Mouse (Mus musculus) hindbrain, embryonic 11.5 days (tissue): ENCODE results near the gene Tsc22d2. TPM values are rescaled to one million over a fixed set of nuclear protein-coding genes. Genes with fewer than 3 reads are reported as not detected.

ENCODE experiments used
- ATAC-seq: fragments of 200-750 bp; cut with Nextera tagmentation; 2 replicates; pipeline ENCODE4 v1.8.0; 2017; ENCODE audit warnings: mild to moderate bottlenecking, moderate TSS enrichment, moderate library complexity; ENCODE audit not compliant: low FRiP score
- DNase-seq: peaks from one replicate; pipeline ENCODE4 v3.0.0-alpha.2; 2015; ENCODE audit warnings: low spot score
- H3K27ac ChIP-seq: fragments of 300-500 bp; sonication (generic); 2 replicates; pipeline ENCODE4 v1.5.1; 2014; ENCODE audit warnings: mild to moderate bottlenecking, low read depth, low read length
- H3K27me3 ChIP-seq: fragments of 300-500 bp; sonication (generic); 2 replicates; pipeline ENCODE4 v1.6.1; 2014; ENCODE audit warnings: mild to moderate bottlenecking, low read length, moderate library complexity, mixed read lengths; ENCODE audit not compliant: control insufficient read depth, insufficient read depth
- H3K36me3 ChIP-seq: fragments of 300-500 bp; sonication (generic); 2 replicates; pipeline ENCODE4 v1.6.1; 2014; ENCODE audit warnings: mild to moderate bottlenecking, low read length, moderate library complexity, mixed read lengths; ENCODE audit not compliant: control insufficient read depth, insufficient read depth
- H3K4me1 ChIP-seq: fragments of 300-500 bp; sonication (generic); replicated peaks from 2 replicates; pipeline ENCODE4 v1.6.1; 2014; ENCODE audit warnings: low read length, mixed read lengths; ENCODE audit not compliant: control insufficient read depth, insufficient read depth
- H3K4me2 ChIP-seq: fragments of 300-500 bp; sonication (generic); replicated peaks from 2 replicates; pipeline ENCODE4 v1.6.1; 2014; ENCODE audit warnings: mild to moderate bottlenecking, low read depth, low read length
- H3K4me3 ChIP-seq: fragments of 300-500 bp; sonication (generic); 2 replicates; pipeline ENCODE4 v1.5.1; 2014; ENCODE audit warnings: low read depth, low read length
- H3K9ac ChIP-seq: fragments of 300-500 bp; sonication (generic); 2 replicates; pipeline ENCODE4 v1.6.1; 2014; ENCODE audit warnings: low read depth, low read length
- H3K9me3 ChIP-seq: fragments of 300-500 bp; sonication (generic); 2 replicates; pipeline ENCODE4 v1.6.1; 2016; ENCODE audit warnings: low read length; ENCODE audit not compliant: control insufficient read depth
- WGBS: fragments of 180-500 bp; shearing (Covaris S2); extraction: QIAGEN DNeasy Blood & Tissue Kit; methylation state at CpG from one replicate; pipeline ENCODE4 v1.1.7; 2014; 5-methylcytosine and 5-hydroxymethylcytosine counted together
- polyA plus RNA-seq: library from polyadenylated mRNA; unstranded; fragments of >200 nt; fragmentation: Nextera tagmentation; extraction: Ambion mirVana; gene quantifications from 2 replicates; pipeline ENCODE4 v1.2.1, GENCODE M21; 2014

Gene Tsc22d2
- polyA plus RNA-seq, 1 experiment from 2014 or later, result 14.8 TPM

DNA sequence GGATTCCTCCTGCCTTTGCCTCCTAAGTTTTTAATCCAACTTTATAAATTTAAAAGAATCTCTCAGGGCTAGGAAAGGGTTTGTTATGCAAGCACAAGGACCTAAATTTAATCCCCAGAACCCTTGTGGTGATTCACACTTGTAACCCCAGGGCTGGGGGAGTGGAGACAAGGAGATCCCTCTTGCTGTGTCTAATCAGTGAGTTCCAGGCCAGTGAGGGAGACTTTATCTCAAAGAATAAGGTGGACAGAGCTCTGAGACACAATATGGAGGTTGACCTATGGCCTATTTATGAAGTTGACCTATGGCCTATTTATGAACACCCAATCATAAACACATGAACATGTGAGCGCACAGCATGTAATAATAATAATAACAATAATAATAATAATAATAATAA, 31.8 kb upstream of the Tsc22d2 start:
- Histone ChIP-seq H3K9ac (no peak overlapping the region), H3K4me3 (no peak overlapping the region), H3K4me1 (no peaks in the 10 kb centered on the region), H3K36me3 (no peaks in the 10 kb centered on the region), H3K27me3 (no peaks in the 10 kb centered on the region), H3K4me2 (no peak overlapping the region), H3K9me3 (no peaks in the 10 kb centered on the region), H3K27ac (no peak overlapping the region)
- ATAC-seq, result no peak
- DNase-seq, result no peak
- 93% methylated on average over 1 of the region's 1 CpGs for WGBS

DNA sequence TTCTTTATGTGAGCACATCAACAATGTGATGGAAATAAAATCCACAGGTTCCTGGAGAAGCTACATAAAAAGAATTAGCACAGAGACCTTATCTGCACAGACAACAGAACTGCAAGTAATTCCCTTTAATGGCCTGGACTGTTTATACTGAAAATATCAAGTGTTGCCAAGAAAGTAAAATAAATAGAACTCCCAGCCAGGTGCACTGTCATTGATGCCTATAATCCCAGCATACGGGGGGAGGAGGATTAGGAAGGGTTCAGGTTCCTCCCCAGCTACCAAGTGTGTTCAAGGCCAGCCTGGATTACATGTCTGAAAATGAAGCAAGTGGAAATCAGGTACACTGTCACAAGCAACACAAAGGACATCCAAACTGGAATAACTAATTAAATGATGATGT, 29.5 kb upstream of the Tsc22d2 start:
- 60% methylated on average over 1 of the region's 1 CpGs for WGBS
- DNase-seq, result no peak
- Histone ChIP-seq H3K27me3 (no peaks in the 10 kb centered on the region), H3K27ac (no peak overlapping the region), H3K36me3 (no peaks in the 10 kb centered on the region), H3K4me1 (no peaks in the 10 kb centered on the region), H3K9me3 (no peaks in the 10 kb centered on the region), H3K4me2 (no peak overlapping the region), H3K9ac (no peak overlapping the region), H3K4me3 (no peak overlapping the region)
- ATAC-seq, result no peak

DNA sequence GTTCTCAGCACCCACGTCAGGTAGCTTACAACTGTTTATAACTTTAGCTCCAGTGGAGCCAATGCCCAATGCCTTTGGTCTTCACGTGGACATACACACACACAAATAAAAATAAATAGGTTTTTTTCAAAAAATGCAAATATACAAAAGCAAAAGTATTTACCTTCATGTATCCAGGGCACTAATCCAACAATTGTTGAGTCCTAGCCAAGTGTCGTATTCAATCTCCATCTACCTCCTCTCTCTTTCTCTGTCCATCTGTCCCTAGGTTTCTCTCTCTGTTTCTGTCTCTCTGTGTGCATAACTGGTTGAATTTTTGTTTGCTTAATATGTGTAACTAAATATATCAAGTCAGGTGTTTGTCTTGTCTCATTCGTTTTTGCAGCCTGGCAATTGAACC, 25.8 kb upstream of the Tsc22d2 start:
- WGBS, result 82% methylated on average over 4 of the region's 4 CpGs

DNA sequence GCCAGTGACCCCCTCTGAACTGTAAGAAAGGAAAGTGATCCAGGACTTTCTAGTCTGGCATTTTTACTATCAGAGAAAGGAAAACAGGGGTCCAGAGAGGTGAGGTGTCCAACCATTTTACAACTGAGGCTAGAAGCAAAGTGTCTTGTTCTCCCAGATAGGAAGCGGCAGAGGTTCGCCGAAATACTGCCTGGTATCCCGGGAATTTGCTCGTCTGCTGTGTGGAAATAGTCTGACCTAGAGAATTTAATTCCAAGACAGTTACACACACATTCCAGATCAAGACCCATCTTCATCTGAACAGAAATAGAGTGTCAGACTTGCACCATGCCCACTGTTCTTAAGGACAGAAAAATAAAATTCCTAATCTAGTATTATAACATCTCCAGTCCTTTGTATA, 16.0 kb upstream of the Tsc22d2 start:
- no peaks in the 10 kb centered on the region for H3K4me1 ChIP-seq
- H3K4me2 ChIP-seq, result no peak overlapping the region
- no peaks in the 10 kb centered on the region for H3K27me3 ChIP-seq
- H3K36me3 ChIP-seq, result no peaks in the 10 kb centered on the region
- WGBS, result 82% methylated on average over 5 of the region's 5 CpGs
- H3K9me3 ChIP-seq, result no peaks in the 10 kb centered on the region
- H3K4me3 ChIP-seq, result no peak overlapping the region
- no peak overlapping the region for H3K9ac ChIP-seq
- ATAC-seq (no peak), DNase-seq (no peak)
- no peak overlapping the region for H3K27ac ChIP-seq

More for the DNA sequence above, 25.8 kb upstream of the Tsc22d2 start:
- H3K27ac ChIP-seq, result no peak overlapping the region
- no peak for DNase-seq
- no peak overlapping the region for H3K9ac ChIP-seq
- H3K4me3 ChIP-seq, result no peak overlapping the region
- H3K27me3 ChIP-seq, result no peaks in the 10 kb centered on the region
- H3K4me2 ChIP-seq, result no peak overlapping the region
- no peaks in the 10 kb centered on the region for H3K36me3 ChIP-seq
- no peaks in the 10 kb centered on the region for H3K9me3 ChIP-seq
- H3K4me1 ChIP-seq, result no peaks in the 10 kb centered on the region
- no peak for ATAC-seq

DNA sequence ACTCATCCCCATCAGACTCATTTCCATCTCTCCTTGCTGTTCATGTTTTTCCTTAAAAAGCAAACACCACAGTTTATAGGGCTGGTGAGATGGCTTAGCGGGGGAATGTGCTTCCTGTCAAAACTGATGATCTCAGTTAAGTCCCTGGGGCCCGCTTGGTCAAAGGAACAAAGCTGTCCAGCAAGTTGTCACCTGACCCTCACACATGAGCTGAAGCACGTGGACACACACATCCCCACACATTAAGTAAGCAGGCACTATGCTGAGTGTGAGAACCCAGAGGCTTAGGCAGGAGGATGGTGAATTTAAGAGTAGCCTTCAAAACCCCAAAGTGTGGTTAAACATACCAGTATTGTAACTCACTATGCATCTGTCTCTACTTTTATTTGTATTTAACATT, 14.6 kb upstream of the Tsc22d2 start:
- no peaks in the 10 kb centered on the region for H3K27me3 ChIP-seq
- no peak for ATAC-seq
- H3K9ac ChIP-seq, result no peak overlapping the region
- H3K4me2 ChIP-seq, result no peak overlapping the region
- no peak for DNase-seq
- H3K4me1 ChIP-seq, result no peaks in the 10 kb centered on the region
- H3K27ac ChIP-seq, result no peak overlapping the region
- H3K4me3 ChIP-seq, result no peak overlapping the region
- no peaks in the 10 kb centered on the region for H3K36me3 ChIP-seq
- 69% methylated on average over 3 of the region's 3 CpGs for WGBS
- H3K9me3 ChIP-seq, result no peaks in the 10 kb centered on the region

DNA sequence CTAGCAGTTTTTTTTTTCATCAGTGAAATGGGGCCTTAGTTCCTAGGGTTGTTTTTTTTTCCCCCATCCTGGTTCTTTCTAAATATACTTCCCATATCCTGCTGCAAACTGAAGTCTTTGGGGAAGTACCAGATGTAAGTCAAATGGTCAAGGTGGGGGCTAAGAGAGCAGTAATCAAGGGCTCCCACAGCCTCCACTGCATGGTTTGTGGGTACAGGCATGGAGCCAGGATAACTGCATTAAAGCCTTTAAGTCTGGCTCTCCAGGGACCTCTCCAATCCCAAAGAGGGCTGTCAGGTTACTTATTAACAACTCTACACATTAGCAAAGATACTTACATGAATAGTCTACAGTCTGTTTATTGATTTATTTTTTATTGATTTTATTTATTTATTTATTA, 2.8 kb upstream of the Tsc22d2 start:
- Histone ChIP-seq H3K27me3 (no peaks in the 10 kb centered on the region), H3K4me2 (no peak overlapping the region), H3K36me3 (no peaks in the 10 kb centered on the region), H3K4me3 (no peak overlapping the region), H3K9me3 (no peaks in the 10 kb centered on the region), H3K9ac (no peak overlapping the region), H3K27ac (no peak overlapping the region), H3K4me1 (no peaks in the 10 kb centered on the region)
- no peak for DNase-seq
- no peak for ATAC-seq

DNA sequence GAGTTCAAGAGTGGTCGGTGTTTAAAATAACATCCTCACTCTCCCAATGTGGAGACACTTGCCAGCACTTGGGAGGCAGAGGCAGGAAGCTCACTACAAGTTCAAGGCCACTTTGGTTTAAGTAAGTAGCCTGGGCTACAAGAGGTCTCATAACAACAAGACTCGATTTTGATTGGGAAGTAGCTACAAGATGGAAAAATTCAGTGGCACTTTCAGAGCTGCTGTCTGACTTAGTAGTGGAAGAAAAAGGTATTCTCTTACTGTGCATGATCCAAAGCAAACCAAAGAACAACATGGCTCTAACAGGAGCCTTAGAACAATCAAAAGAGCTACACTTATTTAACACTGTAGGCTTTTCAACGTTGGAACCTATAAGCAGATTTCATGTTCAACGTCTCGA, 844 bp upstream of the Tsc22d2 start:
- ATAC-seq (no peak), DNase-seq (peak; percentile 10)
- Histone ChIP-seq H3K4me3 (peak overlapping the region; percentile 98), H3K4me2 (peak overlapping the region; percentile 31), H3K9me3 (no peaks in the 10 kb centered on the region), H3K4me1 (no peaks in the 10 kb centered on the region), H3K27me3 (no peaks in the 10 kb centered on the region), H3K36me3 (no peaks in the 10 kb centered on the region), H3K27ac (no peak overlapping the region), H3K9ac (no peak overlapping the region; the same call in 1 of the 2 replicates)
- WGBS, result 54% methylated on average over 5 of the region's 5 CpGs

DNA sequence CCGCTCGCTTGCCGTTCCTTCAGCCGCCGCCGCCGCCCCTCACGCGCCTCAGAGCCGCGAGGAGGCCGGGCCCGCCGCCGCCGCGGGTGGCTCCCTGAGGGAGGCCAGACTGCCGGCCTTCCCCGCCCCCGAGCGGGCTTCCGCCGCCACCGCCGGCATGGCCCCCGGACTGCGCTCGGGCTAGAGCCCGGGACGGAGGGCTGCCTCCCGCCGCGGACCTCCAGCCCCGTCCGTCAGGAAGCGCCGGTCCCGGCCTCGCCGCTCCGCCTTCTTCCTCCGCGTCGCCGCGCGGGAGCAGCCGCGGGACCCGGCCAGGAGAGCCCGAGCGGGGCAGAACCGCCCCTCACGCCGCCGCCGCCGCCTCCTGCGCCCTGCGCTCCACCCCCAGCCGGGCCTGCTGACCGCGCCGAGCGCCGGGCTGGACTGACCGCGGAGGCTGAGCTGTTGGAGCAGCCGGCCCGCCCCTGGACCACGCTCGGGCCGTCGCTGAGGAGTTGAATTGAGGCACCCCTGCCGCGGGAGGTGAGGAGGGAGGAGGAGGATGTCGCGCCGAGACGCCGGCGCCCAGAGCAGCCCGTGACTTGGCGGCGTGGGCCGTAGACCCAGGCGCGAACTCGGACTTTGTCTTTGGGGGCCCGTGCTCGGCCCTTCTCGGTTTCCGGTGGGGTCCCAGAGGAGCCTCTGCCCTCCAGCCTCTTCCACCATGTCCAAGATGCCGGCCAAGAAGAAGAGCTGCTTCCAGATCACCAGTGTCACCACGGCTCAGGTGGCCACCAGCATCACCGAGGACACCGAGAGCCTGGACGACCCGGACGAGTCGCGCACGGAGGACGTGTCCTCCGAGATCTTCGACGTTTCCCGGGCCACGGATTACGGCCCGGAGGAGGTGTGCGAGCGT, 720 bp downstream of the Tsc22d2 start:
- H3K36me3 ChIP-seq, result no peaks in the 10 kb centered on the region

More for the DNA sequence above, 720 bp downstream of the Tsc22d2 start:
- Histone ChIP-seq H3K4me3 (peak overlapping the region; percentile 98), H3K4me2 (peak overlapping the region; percentile 78), H3K27ac (peak overlapping the region; percentile 99), H3K9me3 (no peaks in the 10 kb centered on the region), H3K4me1 (no peaks in the 10 kb centered on the region), H3K27me3 (no peaks in the 10 kb centered on the region), H3K9ac (peak overlapping the region; percentile 97)
- under 1% methylated on average over 86 of the region's 113 CpGs for WGBS
- ATAC-seq (peak; percentile 58), DNase-seq (peak; percentile 74)
